Mouse (Mus musculus) retina, postnatal 1 day (tissue): ENCODE measurements around the gene 9330182O14Rik.
A peak's percentile ranks its signal among the peaks of the same experiment; 100 is the strongest.

Source experiments
- DNase-seq: peaks from one replicate; pipeline ENCODE4 v3.0.0-alpha.2; 2012

Gene 9330182O14Rik

DNA sequence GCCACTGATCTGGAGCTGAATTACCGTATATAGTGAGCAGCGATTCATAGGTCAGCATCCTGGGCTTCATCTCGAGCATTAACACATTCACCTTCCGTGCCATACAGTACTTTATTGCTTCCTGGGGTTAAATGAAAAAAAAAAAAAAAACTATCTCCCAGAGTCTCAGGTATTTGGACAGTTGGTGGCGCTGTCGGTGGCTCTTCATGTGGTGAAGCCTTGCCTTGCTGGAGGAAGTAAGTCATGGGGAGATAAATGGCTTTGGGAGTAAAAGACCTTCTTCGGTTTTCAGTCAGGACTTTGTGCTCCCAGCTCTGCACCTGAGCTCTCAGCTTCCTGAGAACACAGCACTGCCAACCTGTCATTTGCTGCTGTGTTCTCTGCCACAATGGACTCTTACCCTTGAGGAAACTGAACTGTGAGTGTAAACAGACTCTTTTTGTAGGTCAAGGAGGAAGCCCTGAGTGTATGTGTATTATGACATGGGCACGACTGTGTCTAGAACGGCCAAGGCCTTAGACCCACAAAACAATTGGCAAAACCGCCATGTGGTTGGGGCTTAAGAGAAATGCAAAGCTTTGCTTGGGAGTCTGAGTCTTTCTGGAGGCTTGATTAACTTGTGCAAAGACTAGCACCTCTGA lies at the start of gene 9330182O14Rik:
Gene 9330182O14Rik, plus strand, starts transcription at position 214 of the 641 bp plus-strand sequence.
- no peak for DNase-seq

DNA sequence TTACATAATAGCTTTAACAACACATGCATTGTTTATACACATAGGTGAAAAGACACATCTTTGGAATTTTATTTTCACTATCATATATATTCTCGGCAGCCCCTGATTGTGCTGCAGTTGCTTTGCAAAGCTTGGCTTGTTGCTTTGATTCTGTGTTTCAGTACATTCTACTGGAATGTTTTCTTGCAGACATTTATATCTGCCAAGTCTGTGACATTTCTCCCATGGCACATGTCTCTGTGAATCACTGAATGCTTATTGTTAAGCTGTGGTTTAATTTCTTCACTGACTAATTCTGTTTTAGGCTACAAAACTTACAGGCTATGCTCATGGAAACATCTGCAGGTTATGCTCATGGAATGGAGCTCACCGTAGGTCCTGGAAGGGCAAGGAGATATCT lies 30.9 kb upstream of the 9330182O14Rik start:
- DNase-seq = no peak

DNA sequence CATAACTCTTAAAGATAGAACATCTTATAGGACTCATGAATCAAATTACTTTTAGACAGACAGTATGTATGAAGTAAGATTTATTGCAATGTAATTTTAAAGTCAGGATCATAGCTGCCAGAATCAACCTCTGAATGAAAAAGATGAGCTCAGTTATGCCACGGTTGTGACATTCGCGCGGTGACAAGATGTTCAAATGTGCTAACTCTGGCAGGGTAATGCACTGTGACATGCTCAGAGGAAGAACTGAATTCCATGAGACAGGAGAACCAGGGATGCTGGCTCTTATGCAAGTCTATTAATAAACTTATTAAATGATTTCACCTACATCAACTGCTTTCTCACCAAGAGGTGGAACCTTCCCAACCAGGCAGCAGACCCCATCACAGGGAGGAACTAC lies 28.5 kb upstream of the 9330182O14Rik start:
- DNase-seq = no peak

DNA sequence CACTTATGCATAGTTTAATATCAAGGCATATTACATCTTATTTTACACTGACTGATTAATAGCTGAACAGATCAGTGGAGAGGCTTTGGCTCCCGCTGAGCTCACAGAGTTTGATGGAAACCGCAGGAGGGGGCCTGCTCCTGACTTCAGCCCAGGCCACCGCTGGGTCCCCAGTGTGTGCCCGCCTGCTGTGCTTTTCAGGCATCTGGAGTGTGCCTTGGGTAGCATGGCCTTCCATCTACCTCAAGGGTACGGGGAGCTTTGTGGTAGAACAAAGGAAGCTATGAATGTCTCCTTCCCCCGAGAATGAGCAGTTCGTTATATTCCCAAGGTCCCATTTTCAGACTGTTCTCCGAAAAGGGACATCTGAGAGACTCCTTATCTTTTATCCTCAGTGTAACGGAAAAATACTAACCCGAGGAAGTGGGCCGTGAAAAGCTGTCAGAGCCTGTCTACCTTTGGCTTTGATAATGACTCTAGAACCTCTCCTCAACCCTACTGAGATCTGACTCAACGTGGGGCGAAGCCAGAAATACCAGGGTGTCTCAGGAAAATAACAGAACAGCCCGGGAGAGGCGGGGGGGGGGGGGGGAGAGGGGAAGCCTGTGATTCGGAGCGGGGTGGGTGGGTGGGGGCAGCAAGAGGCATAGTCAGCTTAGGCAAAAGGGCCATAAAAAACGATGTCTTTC lies 20.1 kb upstream of the 9330182O14Rik start:
- DNase-seq = peak; percentile 23

DNA sequence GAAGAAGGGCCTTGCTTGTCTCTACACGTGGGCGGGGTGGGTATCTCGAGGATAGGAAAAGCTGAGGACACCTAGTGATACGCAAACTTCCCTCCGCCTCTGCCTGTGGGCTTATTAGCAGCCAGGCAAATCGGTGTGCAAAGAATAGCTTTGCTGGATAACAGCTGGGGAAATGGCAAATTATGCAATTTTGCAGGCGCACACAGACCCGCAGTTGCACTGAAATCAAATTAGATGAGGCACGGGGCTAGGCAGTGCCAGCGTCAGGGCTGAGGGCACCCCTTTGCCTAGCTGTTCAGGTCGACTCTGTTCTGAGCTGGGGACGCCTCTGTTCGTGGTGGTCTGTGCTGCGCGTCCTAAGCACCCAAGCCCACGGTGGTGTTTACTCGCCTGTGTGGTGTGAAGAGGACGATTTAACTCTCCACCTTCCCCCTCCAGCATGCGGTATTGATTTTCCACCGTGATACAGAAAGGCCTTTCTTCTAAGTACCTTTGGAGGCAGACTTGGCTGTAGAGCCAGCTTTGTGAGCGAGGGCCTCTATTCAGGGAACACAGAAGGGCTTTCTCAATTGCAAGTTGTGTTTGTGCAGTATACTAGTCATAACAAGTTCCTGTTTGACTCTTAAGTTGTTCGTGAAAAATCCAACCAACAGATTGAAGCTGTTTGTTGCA lies 19.4 kb upstream of the 9330182O14Rik start:
- peak; percentile 31 for DNase-seq

DNA sequence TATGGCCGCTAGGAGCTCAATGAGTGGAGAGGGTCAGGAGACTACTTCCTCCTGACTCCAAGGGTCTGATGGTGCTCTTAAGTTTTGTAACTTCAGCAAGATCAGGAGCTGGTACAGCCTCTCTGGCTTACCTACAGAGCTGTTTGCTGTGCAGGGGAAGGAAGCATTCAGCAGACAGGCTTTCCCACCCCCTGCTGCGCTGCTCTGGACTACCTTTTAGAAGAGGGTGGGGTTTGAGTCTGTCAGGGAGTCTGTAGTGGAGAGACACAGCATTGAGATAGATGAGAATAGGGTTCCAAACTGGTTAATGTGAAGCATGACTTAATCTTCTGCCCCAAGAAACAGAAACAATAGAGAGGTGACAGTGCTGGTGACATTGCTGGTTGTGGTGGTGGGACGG lies 17.8 kb upstream of the 9330182O14Rik start:
- DNase-seq = no peak

DNA sequence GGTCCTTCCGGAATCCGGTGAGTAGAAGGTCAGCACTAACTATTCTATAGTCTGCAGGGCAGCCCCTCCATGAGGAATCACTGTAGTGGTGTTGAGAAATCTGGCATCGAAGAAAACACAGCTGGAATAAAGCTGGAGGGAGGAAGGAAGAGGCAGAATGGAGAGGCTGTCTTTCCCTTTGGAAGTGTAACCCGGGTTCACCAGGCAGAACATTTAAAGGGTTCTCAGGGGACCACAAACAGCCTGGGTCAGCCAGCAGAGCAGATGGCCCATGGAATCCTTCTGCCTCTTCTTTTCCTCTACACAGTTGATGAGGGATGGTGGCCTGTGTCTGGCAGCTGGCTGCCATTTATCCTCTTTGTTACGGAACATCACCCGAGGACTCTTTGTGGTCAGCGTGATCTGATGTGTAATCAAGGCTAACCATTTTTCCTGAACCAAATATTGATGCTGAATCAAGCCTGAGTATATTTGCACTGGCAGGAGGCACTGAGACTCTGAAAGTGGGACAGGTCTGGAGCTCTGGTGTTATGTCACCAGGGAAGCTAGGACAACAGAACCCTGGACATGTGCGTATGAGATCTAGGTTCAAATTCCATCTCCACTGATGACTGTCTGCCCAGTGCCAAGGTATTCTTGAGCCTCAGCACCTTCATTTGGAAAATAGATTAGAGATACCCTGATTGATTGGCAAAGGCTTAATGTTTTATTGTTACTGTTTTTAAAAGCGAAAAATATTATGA lies 9.8 kb upstream of the 9330182O14Rik start:
- peak; percentile 27 for DNase-seq

DNA sequence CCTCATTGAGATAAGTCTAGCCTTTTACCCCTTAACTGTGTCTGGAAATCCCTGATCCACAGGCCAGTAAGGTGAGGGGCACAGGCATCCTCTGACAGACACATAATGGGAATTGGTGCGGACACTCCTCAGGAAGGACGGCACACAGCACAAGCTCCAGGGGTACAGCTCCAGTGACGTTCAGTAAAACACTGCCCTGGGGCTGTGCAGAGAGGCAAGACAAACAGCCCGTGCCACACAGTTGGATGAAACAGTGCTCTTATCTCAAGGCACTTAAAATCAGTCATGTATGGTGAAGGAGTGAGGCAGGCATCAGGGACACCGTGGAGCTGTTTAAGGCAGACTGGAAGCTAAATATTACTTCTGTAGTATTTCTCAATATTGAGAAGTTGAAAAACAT lies 4.7 kb upstream of the 9330182O14Rik start:
- DNase-seq = peak; percentile 52

DNA sequence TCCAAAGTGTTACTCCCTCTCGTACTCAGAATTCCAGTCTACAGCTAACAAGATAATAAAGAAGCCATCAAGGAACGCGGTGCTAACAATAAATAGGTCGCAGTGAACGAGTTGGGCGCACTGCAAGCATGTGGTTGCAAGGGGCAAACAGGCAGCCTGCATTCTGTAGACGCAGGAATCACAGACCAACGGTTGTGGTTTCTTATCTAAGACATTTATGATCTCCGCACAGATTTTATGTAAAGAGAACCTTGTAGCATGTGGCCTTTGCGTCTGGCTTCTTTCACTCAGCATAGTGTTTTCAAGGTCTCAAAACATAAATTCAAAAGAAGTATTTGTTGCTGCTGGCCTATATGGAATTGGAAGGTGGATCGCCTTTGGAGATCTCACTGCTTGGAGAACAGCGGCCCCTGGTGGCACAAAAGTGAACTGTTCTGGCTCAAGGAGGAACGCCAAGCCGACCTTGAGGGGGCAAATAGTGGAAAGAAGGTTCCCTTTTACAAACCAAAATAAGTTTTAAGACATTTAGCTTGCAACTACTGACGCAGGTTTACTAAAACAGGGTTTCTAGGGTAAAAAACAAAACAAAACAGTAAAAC lies 3.2 kb upstream of the 9330182O14Rik start:
- peak; percentile 76 for DNase-seq

DNA sequence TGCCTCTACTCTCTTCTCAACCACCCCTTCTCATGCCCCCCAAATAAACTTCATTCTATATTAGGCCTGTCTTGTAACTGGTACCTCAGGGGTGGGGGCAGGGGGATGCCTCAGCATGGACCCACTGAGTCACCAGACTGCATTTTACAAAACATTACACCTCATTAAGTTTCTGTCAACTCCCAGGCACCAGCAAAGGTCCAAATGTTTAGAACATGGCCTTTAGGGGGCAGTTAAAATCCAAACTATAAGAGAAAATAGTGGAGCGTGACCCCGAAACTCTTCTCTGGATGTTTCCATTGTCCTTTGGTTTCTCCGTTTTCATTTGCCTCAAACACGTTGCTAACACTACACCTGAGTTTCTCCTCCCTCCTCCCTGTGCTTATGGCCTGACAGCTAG lies 1.8 kb upstream of the 9330182O14Rik start:
- no peak for DNase-seq

DNA sequence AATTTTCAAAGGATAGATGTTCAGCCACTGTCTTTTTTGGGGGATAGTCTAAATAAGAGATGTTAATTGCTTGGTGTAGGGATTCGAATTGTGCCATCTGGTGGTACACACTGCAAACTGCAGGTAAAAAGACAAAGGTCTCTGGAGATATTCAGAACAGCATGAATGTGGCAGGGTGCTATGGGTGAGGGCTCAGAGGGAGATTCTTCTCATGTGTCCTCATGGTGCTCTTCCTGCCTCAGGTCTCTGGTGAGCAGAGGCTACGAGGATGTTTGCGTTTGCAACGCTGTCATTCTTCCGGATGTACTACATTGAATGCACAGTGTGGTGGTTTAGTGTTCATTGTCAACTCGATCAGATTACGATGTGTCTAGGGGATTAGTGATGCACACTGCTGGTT lies 10.1 kb downstream of the 9330182O14Rik start:
- peak; percentile 69 for DNase-seq

DNA sequence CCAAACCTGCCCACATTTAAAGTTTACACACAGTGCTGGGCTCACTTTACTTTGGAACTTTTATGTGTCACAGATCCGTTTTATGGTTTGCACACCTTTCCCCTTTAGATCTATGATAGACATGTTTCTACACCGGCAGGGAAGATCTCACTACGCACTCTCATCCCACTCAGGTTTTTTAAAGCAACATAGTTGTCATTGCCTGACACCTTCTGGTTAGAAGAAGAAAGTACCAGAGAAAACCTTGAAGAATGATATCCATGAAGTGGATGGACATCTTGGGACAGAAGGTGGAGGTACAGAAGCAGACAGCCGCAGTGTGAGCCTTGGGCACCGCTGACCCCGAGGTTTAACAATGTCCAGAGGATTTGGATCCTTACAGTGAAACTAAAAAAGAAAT lies 23.5 kb downstream of the 9330182O14Rik start:
- no peak for DNase-seq

DNA sequence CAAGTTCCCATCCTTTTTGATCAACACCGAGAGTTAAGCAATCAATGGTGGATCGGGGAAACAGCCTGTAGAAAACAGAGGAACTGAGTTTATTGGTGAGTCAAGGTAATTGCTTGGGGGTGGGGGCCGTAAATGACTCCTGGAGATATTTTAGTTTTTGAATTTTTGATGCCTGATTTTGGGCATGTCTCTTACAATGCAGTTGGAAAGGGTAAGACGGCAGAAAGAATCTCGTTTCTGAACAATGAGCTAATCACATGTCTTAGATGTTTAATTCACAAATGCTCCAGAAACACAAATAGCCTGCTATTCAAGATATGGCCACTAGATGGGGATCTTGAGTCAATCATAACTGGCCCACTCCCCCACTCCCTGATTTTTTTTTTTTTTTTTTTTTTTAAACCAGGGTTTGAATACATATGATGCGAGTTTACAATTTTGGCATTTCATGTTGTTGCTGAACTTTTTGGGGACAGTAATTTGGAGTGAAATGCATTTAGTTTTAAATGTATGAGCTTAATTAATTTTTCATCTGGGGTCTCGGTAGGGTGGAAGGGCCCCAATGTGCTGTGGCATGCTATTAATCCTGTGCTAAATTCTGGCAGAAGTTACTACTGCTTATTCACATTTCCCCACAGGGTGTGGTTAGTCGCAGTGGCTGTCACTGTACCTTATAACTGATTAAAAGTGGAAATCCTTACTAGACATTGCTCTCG lies 32.6 kb downstream of the 9330182O14Rik start:
- peak; percentile 84 for DNase-seq

DNA sequence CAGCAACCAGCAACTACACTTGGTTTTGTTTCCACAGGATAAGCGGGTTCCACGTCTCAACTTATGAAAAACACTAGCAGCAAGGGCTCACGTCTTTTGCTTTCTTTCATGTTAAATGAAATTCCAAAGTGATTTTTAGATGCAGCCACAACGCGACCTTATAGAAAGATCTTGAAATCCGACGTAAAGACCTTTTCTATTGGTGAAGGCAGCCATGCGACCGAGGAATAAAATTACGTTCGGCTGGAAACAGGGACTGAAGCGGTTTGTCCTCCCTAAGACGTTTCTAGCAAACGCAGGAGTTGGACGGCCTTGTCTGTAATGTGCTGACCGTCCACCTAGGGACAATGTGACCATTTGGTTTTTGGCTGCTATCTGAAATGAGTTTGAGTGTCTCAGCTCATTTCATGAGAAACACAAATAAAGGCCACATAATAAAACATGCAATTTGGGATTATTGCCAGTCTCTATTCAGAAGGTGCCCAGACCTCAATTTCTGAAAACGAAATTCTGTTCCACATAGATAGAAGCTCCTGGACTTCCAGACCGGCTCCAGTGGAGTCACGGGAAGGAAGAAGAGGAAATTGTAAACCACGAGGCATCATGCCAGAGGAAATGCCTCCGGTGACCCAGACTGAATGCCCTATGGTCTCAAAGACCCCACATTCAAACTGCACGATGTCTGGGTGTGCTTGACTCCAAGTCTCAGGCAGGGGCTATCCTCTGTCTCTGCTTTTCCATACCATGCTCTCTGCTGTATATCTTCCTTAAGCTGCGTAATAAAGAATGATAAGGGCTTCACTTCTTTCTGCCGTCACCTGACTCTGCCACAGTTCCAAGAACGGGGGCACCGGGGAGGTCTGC lies 33.3 kb downstream of the 9330182O14Rik start:
- DNase-seq = peak; percentile 43

DNA sequence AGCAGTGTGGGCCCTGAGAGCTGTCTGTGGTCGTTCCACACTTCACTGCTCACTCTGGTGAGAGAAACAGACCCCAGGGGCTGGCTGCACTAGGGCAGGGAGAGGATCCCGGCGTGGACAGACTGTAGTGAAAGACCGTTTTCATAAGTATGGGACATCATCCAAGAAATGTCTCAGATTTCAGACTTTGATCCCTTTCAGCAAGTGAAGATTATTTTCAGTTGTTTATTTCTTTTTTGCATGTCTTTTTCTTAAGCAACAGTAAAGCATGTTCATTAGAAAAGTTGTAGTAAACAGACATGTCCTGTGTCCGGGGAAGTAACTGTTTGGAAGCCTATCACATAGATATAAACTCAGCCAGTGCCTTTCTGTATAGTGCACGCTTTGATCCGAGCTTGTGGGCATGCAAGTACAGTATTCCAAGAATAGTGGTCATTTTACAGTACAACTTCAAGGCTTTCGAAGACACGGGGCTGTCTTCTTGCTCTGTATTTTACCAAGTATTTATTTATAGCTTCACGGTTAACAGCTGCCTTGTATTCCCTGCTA lies 34.0 kb downstream of the 9330182O14Rik start:
- DNase-seq = no peak

DNA sequence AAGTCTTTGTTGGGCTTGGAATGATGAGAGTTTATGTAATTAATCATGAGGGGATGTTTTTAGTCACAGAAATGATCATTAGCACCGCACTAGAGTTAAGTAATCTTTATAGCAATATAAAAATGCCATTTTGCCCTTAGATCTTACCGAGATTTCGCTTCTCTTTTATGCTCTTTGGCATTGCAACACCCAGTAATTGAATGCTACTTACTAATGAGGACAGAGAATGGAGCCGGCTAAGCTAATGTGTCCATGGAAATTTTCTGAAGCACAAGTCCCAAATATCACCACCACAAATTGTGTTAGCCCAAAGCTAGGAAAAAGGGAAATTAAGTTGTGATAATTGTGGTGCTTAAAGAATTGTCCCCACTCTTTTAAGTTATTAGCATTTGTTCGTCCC lies 34.9 kb downstream of the 9330182O14Rik start:
- no peak for DNase-seq

DNA sequence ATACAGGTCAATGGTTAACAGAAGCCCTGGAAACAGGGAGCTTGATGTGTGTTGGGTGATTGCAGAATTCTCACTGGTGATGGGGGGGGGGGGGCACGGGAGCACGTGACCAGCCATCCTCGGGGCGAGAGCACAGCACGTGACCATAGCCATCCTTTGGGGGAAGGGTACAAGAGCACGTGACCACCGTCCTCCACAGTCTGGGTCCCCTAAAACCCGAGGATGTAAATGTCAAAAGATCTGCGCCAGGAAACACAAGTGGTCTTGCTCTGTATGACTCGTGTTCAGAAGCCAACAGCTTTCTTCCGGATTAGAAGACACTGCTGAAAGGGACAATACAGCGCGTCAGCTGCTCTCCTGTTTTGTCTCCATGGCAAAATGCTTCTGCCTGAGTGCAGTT lies 35.5 kb downstream of the 9330182O14Rik start:
- peak; percentile 74 for DNase-seq

DNA sequence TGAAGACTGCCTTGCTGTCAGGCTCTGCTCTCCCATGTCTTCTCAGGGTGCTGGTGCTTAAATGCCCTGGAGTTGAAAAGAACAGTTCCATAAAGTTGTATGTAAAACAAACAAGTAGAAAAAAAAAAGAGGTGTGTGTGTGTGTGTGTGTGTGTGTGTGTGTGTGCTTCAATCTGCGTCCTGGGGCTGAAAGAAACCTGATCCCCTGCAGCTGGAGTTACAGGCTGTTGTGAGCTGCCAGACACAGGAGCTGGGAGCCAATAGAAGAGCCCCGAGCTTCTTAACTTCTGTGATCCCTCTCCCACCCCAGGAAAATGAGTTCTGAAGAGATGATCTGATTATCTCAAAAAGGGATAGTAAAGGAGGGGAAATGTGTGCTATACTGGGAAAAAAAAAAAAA lies 45.3 kb downstream of the 9330182O14Rik start:
- DNase-seq = no peak

DNA sequence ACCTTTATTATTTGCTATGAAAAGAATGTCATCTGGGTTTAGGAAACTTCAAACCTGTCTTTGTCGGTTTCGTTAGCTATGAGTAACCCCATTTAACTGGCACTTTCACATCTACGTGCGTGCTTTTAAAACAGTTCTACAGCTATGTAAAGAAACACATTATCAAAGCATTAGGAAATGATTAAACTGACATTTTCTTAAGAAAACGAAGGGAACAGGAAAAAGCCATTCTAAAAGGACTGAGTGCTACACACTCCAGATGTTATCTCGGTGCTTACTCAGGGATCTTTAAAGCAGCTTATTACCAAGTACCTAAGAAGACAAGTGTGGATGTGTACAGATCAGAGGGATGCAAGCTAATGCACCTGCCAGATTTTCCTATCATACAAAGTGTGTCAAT lies 52.9 kb downstream of the 9330182O14Rik start:
- no peak for DNase-seq
